Mouse (Mus musculus): ENCODE results near the gene Olfr1062. TPM values are rescaled to one million over a fixed set of nuclear protein-coding genes. Genes with fewer than 3 reads are reported as not detected.
"Not testable (repeated sequence)": the region's sequence is repeated elsewhere in the genome, so short reads cannot be mapped to it uniquely, and the experiment has no call there.

Gene Olfr1062
- total RNA-seq (2021), result not detected
- long read RNA-seq, experiment 1, result 0 reads
- long read RNA-seq, experiment 2, result 0 reads

GRCm38 (mm10) chr2:86426649-86427048, at the start of gene Olfr1062:
Gene Olfr1062, minus strand, starts transcription at chr2:86426749.
- DNase-seq (ENCODE audit: low spot score in 2 of 2); intact Hi-C loops (cut with DNase I): not testable (repeated sequence)

GRCm38 (mm10) chr2:86464442-86465109, 38.0 kb upstream of the Olfr1062 start:
- DNase-seq (ENCODE audit: low spot score in 2 of 2), result peak; percentile 32 to 65
- intact Hi-C loops (cut with DNase I), result loop anchor here (5.0 kb wide), 1 partner anchor 737 kb away; no protein-coding TSS in a partner anchor

GRCm38 (mm10) chr2:86460434-86460833, 33.9 kb upstream of the Olfr1062 start:
- no peak for DNase-seq (ENCODE audit: low spot score in 2 of 2)
- intact Hi-C loops (cut with DNase I), result loop anchor here (5.0 kb wide), 1 partner anchor 733 kb away; no protein-coding TSS in a partner anchor

- intact Hi-C loops (cut with DNase I), result no loop called here
- no peak for DNase-seq (ENCODE audit: low spot score in 2 of 2)
Observed at GRCm38 (mm10) chr2:86456169-86456568, 29.6 kb upstream of the Olfr1062 start, which contains the start of gene Olfr1066. Gene Olfr1066, minus strand, starts transcription at chr2:86456269.

- intact Hi-C loops (cut with DNase I); DNase-seq (ENCODE audit: low spot score in 2 of 2): not testable (repeated sequence)
Observed at GRCm38 (mm10) chr2:86450491-86450890, 23.9 kb upstream of the Olfr1062 start, which contains the start of gene Olfr1065. Gene Olfr1065, minus strand, starts transcription at chr2:86450591.

- DNase-seq (ENCODE audit: low spot score in 2 of 2); intact Hi-C loops (cut with DNase I): not testable (repeated sequence)
Observed at GRCm38 (mm10) chr2:86442101-86442500, 15.6 kb upstream of the Olfr1062 start.

GRCm38 (mm10) chr2:86428511-86428910, 2.0 kb upstream of the Olfr1062 start:
- DNase-seq (ENCODE audit: low spot score in 2 of 2); intact Hi-C loops (cut with DNase I): not testable (repeated sequence)

GRCm38 (mm10) chr2:86413950-86414349, 12.6 kb downstream of the Olfr1062 start, which contains the start of gene Olfr1061:
Gene Olfr1061, minus strand, starts transcription at chr2:86414050.
- intact Hi-C loops (cut with DNase I), result no loop called here
- no peak for DNase-seq (ENCODE audit: low spot score in 2 of 2)

GRCm38 (mm10) chr2:86395114-86395513, 31.4 kb downstream of the Olfr1062 start:
- intact Hi-C loops (cut with DNase I), result no loop called here

GRCm38 (mm10) chr2:86388461-86388860, 38.1 kb downstream of the Olfr1062 start, which contains the start of gene Olfr1058:
Gene Olfr1058, minus strand, starts transcription at chr2:86388561.
- DNase-seq (ENCODE audit: low spot score in 2 of 2); intact Hi-C loops (cut with DNase I): not testable (repeated sequence)

More at GRCm38 (mm10) chr2:86395114-86395513, 31.4 kb downstream of the Olfr1062 start:
- DNase-seq (ENCODE audit: low spot score in 2 of 2), result no peak

GRCm38 (mm10) chr2:86378293-86378692, 48.3 kb downstream of the Olfr1062 start, which contains the start of gene Olfr1057:
Gene Olfr1057, minus strand, starts transcription at chr2:86378393.
- intact Hi-C loops (cut with DNase I), result no loop called here
- no peak for DNase-seq (ENCODE audit: low spot score in 2 of 2)

Other genes starting within 250 kb of the Olfr1062 start
- not detected for gene Olfr1044, start 248.9 kb downstream of the Olfr1062 start, total RNA-seq (2021)
- gene Olfr52, start 241.1 kb downstream of the Olfr1062 start, total RNA-seq (2021), result not detected
- not detected for gene Olfr1045, start 223.7 kb downstream of the Olfr1062 start, total RNA-seq (2021)
- gene Olfr1046, start 207.4 kb downstream of the Olfr1062 start, total RNA-seq (2021), result not detected
- not detected for gene Olfr1047, start 195.3 kb downstream of the Olfr1062 start, total RNA-seq (2021)
- gene Olfr1048, start 186.5 kb downstream of the Olfr1062 start, total RNA-seq (2021), result not detected
- not detected for gene Olfr1049, start 168.4 kb downstream of the Olfr1062 start, total RNA-seq (2021)
- gene Olfr1051, start 147.7 kb downstream of the Olfr1062 start, total RNA-seq (2021), result not detected
- not detected for gene Olfr1052, start 134.3 kb downstream of the Olfr1062 start, total RNA-seq (2021)
- not detected for gene Olfr1053, start 111.5 kb downstream of the Olfr1062 start, total RNA-seq (2021)
- not detected for gene Olfr1054, start 91.3 kb downstream of the Olfr1062 start, total RNA-seq (2021)
- not detected for gene Olfr1055, start 76.5 kb downstream of the Olfr1062 start, total RNA-seq (2021)
- gene Olfr1056, start 64.3 kb downstream of the Olfr1062 start, total RNA-seq (2021), result not detected
- not detected for gene Olfr1057, start 48.4 kb downstream of the Olfr1062 start, total RNA-seq (2021)
- gene Olfr1058, start 38.2 kb downstream of the Olfr1062 start, total RNA-seq (2021), result not detected
- gene Olfr1061, start 12.7 kb downstream of the Olfr1062 start, total RNA-seq (2021), result not detected
- gene Olfr1065, start 23.8 kb upstream of the Olfr1062 start, total RNA-seq (2021), result not detected
- gene Olfr1066, start 29.5 kb upstream of the Olfr1062 start, total RNA-seq (2021), result not detected
- not detected for gene Olfr228, start 60.6 kb upstream of the Olfr1062 start, total RNA-seq (2021)
- gene Olfr1076, start 81.7 kb upstream of the Olfr1062 start, total RNA-seq (2021), result not detected
- not detected for gene Olfr1079, start 115.7 kb upstream of the Olfr1062 start, total RNA-seq (2021)
- not detected for gene Olfr1080, start 131.5 kb upstream of the Olfr1062 start, total RNA-seq (2021)
- not detected for gene Olfr1082, start 172.2 kb upstream of the Olfr1062 start, total RNA-seq (2021)
- not detected for gene Olfr1084, start 213.0 kb upstream of the Olfr1062 start, total RNA-seq (2021)
- gene Olfr1085, start 235.3 kb upstream of the Olfr1062 start, total RNA-seq (2021), result not detected